In the genomic region with DNA sequence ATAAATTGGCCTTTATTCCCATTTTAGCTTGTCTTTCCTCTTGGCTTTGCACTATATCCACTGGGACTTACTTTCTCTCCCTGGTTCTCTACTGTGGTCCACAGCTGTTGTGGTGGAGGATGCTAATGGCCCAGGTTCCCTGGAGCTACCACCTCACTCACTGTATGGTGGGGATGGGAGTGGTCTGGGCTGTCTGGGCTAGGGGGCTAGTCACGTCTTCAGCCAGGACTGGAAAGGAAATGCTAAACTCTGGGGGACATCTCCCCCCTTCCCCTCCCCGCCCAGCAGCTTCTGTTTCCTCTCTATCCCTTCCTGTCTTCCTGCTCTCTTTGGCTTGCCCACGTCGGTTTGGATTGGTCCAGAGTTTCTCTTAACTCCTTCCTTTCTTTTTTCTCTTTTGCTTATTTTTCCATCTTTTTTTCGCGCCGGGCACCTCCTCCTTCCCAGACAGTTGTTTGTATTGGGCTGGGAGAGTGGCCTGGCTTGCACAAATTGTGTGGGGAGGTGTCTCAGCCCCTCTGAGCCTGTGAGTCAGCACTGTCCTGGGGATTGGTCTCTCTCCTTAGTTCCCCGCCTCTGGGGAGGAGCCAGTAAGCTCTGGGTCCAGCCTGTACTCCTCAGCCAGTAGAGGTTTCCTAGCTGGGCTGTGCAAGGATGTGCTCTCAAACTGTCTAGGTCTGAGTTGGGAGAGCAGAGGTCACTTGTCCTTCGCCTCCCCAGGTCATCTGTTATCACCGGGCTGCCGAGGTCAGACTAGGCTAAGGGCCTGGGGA, we compare ENCODE assay signal across 8 mouse cellular contexts. TPM values are rescaled to one million over a fixed set of nuclear protein-coding genes. Genes with fewer than 3 reads are reported as not detected.
DNase-seq lines count a peak whose midpoint lies in the region; ATAC-seq and TF ChIP-seq lines count a peak whose summit lies in the region.

No protein-coding gene starts in this region.

- TF ChIP-seq CTCF in intestine, postnatal 0 days (IDR thresholded peaks at IDR 0.05; ENCODE audit: low read depth), result no peak
- no peak for TF ChIP-seq CTCF in small intestine, adult 2 months (IDR thresholded peaks at IDR 0.05; ENCODE audit: extremely low read depth, insufficient read length, insufficient replicate concordance, low read depth, low read length)

- peak overlapping the region; percentile 77 for H3K4me2 ChIP-seq in embryonic facial prominence, embryonic 11.5 days (ENCODE audit: low read depth, low read length)
- peak overlapping the region; percentile 86 for H3K4me2 ChIP-seq in intestine, postnatal 0 days (replicated peaks; ENCODE audit: low read depth)

- peaks cover 5% of the 10 kb centered on the region for H3K4me1 ChIP-seq in embryonic facial prominence, embryonic 11.5 days (ENCODE audit: control insufficient read depth, insufficient read depth, low read length)
- H3K4me1 ChIP-seq in intestine, postnatal 0 days (replicated peaks; ENCODE audit: control insufficient read depth, insufficient read depth, low read length), result peaks cover 9% of the 10 kb centered on the region
- peaks cover 50% of the 10 kb centered on the region for H3K4me1 ChIP-seq in limb, embryonic 10.5 days
- peaks cover 64% of the 10 kb centered on the region for H3K4me1 ChIP-seq in midbrain, embryonic 10.5 days
- H3K4me1 ChIP-seq in small intestine, adult 2 months (ENCODE audit: control insufficient read depth, insufficient read depth, insufficient read length, low read length), result peaks cover 7% of the 10 kb centered on the region

- no peaks in the 10 kb centered on the region for H3K9me3 ChIP-seq in embryonic facial prominence, embryonic 11.5 days (replicated peaks; ENCODE audit: control insufficient read depth, low read length)
- no peaks in the 10 kb centered on the region for H3K9me3 ChIP-seq in intestine, postnatal 0 days (ENCODE audit: control insufficient read depth)
- no peaks in the 10 kb centered on the region for H3K9me3 ChIP-seq in limb, embryonic 10.5 days (replicated peaks)
- H3K9me3 ChIP-seq in midbrain, embryonic 10.5 days (replicated peaks), result no peaks in the 10 kb centered on the region

- peak overlapping the region; percentile 51 for H3K9ac ChIP-seq in embryonic facial prominence, embryonic 11.5 days (replicated peaks; ENCODE audit: low read length)
- H3K9ac ChIP-seq in intestine, postnatal 0 days (ENCODE audit: low read depth, low read length), result peak overlapping the region; percentile 60

- H3K27me3 ChIP-seq in embryonic facial prominence, embryonic 11.5 days (ENCODE audit: control insufficient read depth, insufficient read depth, low read length), result no peaks in the 10 kb centered on the region
- no peaks in the 10 kb centered on the region for H3K27me3 ChIP-seq in intestine, postnatal 0 days (replicated peaks; ENCODE audit: control insufficient read depth, insufficient read depth, low read length)
- no peaks in the 10 kb centered on the region for H3K27me3 ChIP-seq in limb, embryonic 10.5 days (ENCODE audit: low read depth, poor library complexity, severe bottlenecking)
- no peaks in the 10 kb centered on the region for H3K27me3 ChIP-seq in midbrain, embryonic 10.5 days (ENCODE audit: low read depth, poor library complexity, severe bottlenecking)
- H3K27me3 ChIP-seq in small intestine, adult 2 months (ENCODE audit: control insufficient read depth, insufficient read depth, low read length), result no peaks in the 10 kb centered on the region

- 2% methylated on average over 11 of the region's 11 CpGs for WGBS in embryonic facial prominence, embryonic 11.5 days
- 4% methylated on average over 11 of the region's 11 CpGs for WGBS in intestine, postnatal 0 days
- WGBS in limb, embryonic 10.5 days, result 3% methylated on average over 11 of the region's 11 CpGs
- WGBS in midbrain, embryonic 10.5 days, result 2% methylated on average over 11 of the region's 11 CpGs
- WGBS in small intestine, adult 2 months, result 30% methylated on average over 11 of the region's 11 CpGs

- DNase-seq in adrenal gland, postnatal 14 days, result peak; percentile 91
- DNase-seq in embryonic facial prominence, embryonic 11.5 days (ENCODE audit: low spot score), result peak; percentile 85
- peak; percentile 50 to 83 for DNase-seq in gastrocnemius, postnatal 4 days (ENCODE audit: low spot score in 2 of 2)
- peak; percentile 68 for DNase-seq in limb, embryonic 10.5 days (ENCODE audit: low spot score)
- peak; percentile 72 for DNase-seq in midbrain, embryonic 10.5 days (ENCODE audit: low spot score)
- no peak for DNase-seq in thymus, postnatal 4 days

- peak overlapping the region; percentile 60 for H3K27ac ChIP-seq in embryonic facial prominence, embryonic 11.5 days (replicated peaks; ENCODE audit: low read depth, low read length)
- H3K27ac ChIP-seq in intestine, postnatal 0 days (ENCODE audit: low read depth, low read length), result peak overlapping the region; percentile 62
- peak overlapping the region; percentile 87 for H3K27ac ChIP-seq in limb, embryonic 10.5 days
- H3K27ac ChIP-seq in midbrain, embryonic 10.5 days (replicated peaks), result peak overlapping the region; percentile 85
- H3K27ac ChIP-seq in small intestine, adult 2 months (ENCODE audit: insufficient read depth, low read depth, low read length), result peak overlapping the region; percentile 64

- TF ChIP-seq POLR2A in small intestine, adult 2 months (IDR thresholded peaks at IDR 0.05; ENCODE audit: low read depth, low read length), result peak; percentile 45; the same call in 1 of the 2 replicates

- peak overlapping the region; percentile 41 for H3K4me3 ChIP-seq in embryonic facial prominence, embryonic 11.5 days (ENCODE audit: low read depth, low read length)
- peak overlapping the region; percentile 47 for H3K4me3 ChIP-seq in intestine, postnatal 0 days (ENCODE audit: low read depth, low read length)
- peak overlapping the region; percentile 55 for H3K4me3 ChIP-seq in limb, embryonic 10.5 days
- peak overlapping the region; percentile 57 for H3K4me3 ChIP-seq in midbrain, embryonic 10.5 days
- H3K4me3 ChIP-seq in small intestine, adult 2 months (ENCODE audit: low read depth, low read length), result peak overlapping the region; percentile 52

- peaks cover 6% of the 10 kb centered on the region for H3K36me3 ChIP-seq in embryonic facial prominence, embryonic 11.5 days (replicated peaks; ENCODE audit: control insufficient read depth, insufficient read depth, low read depth, low read length)
- H3K36me3 ChIP-seq in intestine, postnatal 0 days (ENCODE audit: control insufficient read depth, insufficient read depth), result peaks cover 23% of the 10 kb centered on the region
- peaks cover 46% of the 10 kb centered on the region for H3K36me3 ChIP-seq in limb, embryonic 10.5 days
- H3K36me3 ChIP-seq in midbrain, embryonic 10.5 days, result peaks cover 37% of the 10 kb centered on the region
- H3K36me3 ChIP-seq in small intestine, adult 2 months (ENCODE audit: control insufficient read depth, insufficient read depth, low read length), result peaks cover 23% of the 10 kb centered on the region

- ATAC-seq in embryonic facial prominence, embryonic 11.5 days (replicated peaks; ENCODE audit: insufficient number of reproducible peaks, low FRiP score, low TSS enrichment, low read depth), result peak; percentile 72
- peak; percentile 29 for ATAC-seq in intestine, postnatal 0 days

RNA-seq across cellular contexts. Expression of a gene that starts 2.9 kb away (rescaled TPM):
- 80.5 and 94.6 TPM in 2 replicates for total RNA-seq in adrenal gland, postnatal 14 days (2021)
- 43.6 and 53.0 TPM in 2 replicates for polyA plus RNA-seq in embryonic facial prominence, embryonic 11.5 days (2014; fragmentation: Nextera tagmentation; extraction: Ambion mirVana)
- 10 to 100 TPM; 73.1 to 80.6 TPM for total RNA-seq in gastrocnemius, postnatal 4 days (2021)
- polyA plus RNA-seq in intestine, postnatal 0 days (2015; fragmentation: Nextera tagmentation; extraction: Ambion mirVana), result 43.4 and 48.6 TPM in 2 replicates
- polyA plus RNA-seq in limb, embryonic 10.5 days (2016; fragmentation: Nextera tagmentation; extraction: Ambion mirVana), result 82.6 and 96.2 TPM in 2 replicates
- 51.8 TPM in 2 replicates for polyA plus RNA-seq in midbrain, embryonic 10.5 days (2016; fragmentation: Nextera tagmentation; extraction: Ambion mirVana)
- 33.6 and 63.5 TPM in 2 replicates for polyA plus RNA-seq in small intestine, adult 2 months (2012; rRNA removed)

RNA-seq across cellular contexts. Expression of a gene that starts 3.0 kb away (rescaled TPM):
- total RNA-seq in adrenal gland, postnatal 14 days (2021), result 34.9 and 38.0 TPM in 2 replicates
- 648 and 668 TPM in 2 replicates for polyA plus RNA-seq in embryonic facial prominence, embryonic 11.5 days (2014; fragmentation: Nextera tagmentation; extraction: Ambion mirVana)
- total RNA-seq in gastrocnemius, postnatal 4 days (2021), result 10 to 100 TPM; 35.7 to 44.5 TPM
- polyA plus RNA-seq in intestine, postnatal 0 days (2015; fragmentation: Nextera tagmentation; extraction: Ambion mirVana), result 106 and 118 TPM in 2 replicates
- 898 and 922 TPM in 2 replicates for polyA plus RNA-seq in limb, embryonic 10.5 days (2016; fragmentation: Nextera tagmentation; extraction: Ambion mirVana)
- 540 and 645 TPM in 2 replicates for polyA plus RNA-seq in midbrain, embryonic 10.5 days (2016; fragmentation: Nextera tagmentation; extraction: Ambion mirVana)
- polyA plus RNA-seq in small intestine, adult 2 months (2012; rRNA removed), result 6.2 and 13.7 TPM in 2 replicates

RNA-seq across cellular contexts. Expression of a gene that starts 8.8 kb away (rescaled TPM):
- 36.4 and 48.3 TPM in 2 replicates for total RNA-seq in adrenal gland, postnatal 14 days (2021)
- 55.8 and 56.5 TPM in 2 replicates for polyA plus RNA-seq in embryonic facial prominence, embryonic 11.5 days (2014; fragmentation: Nextera tagmentation; extraction: Ambion mirVana)
- 10 to 100 TPM; 31.9 to 35.0 TPM for total RNA-seq in gastrocnemius, postnatal 4 days (2021)
- polyA plus RNA-seq in intestine, postnatal 0 days (2015; fragmentation: Nextera tagmentation; extraction: Ambion mirVana), result 17.1 and 17.5 TPM in 2 replicates
- 50.7 and 53.5 TPM in 2 replicates for polyA plus RNA-seq in limb, embryonic 10.5 days (2016; fragmentation: Nextera tagmentation; extraction: Ambion mirVana)
- polyA plus RNA-seq in midbrain, embryonic 10.5 days (2016; fragmentation: Nextera tagmentation; extraction: Ambion mirVana), result 41.9 and 43.3 TPM in 2 replicates
- 61.7 and 87.5 TPM in 2 replicates for polyA plus RNA-seq in small intestine, adult 2 months (2012; rRNA removed)

RNA-seq across cellular contexts. Expression of a gene that starts 9.5 kb away (rescaled TPM):
- total RNA-seq in adrenal gland, postnatal 14 days (2021), result 42.2 and 43.8 TPM in 2 replicates
- 23.8 and 24.4 TPM in 2 replicates for polyA plus RNA-seq in embryonic facial prominence, embryonic 11.5 days (2014; fragmentation: Nextera tagmentation; extraction: Ambion mirVana)
- 10 to 100 TPM; 21.9 to 27.2 TPM for total RNA-seq in gastrocnemius, postnatal 4 days (2021)
- 29.2 and 32.1 TPM in 2 replicates for polyA plus RNA-seq in intestine, postnatal 0 days (2015; fragmentation: Nextera tagmentation; extraction: Ambion mirVana)
- polyA plus RNA-seq in limb, embryonic 10.5 days (2016; fragmentation: Nextera tagmentation; extraction: Ambion mirVana), result 22.2 and 26.1 TPM in 2 replicates
- 27.9 and 34.2 TPM in 2 replicates for polyA plus RNA-seq in midbrain, embryonic 10.5 days (2016; fragmentation: Nextera tagmentation; extraction: Ambion mirVana)
- polyA plus RNA-seq in small intestine, adult 2 months (2012; rRNA removed), result 22.1 and 36.1 TPM in 2 replicates

RNA-seq across cellular contexts. Expression of a gene that starts 15.3 kb away (rescaled TPM):
- 43.9 and 48.7 TPM in 2 replicates for total RNA-seq in adrenal gland, postnatal 14 days (2021)
- 9.1 and 10.8 TPM in 2 replicates for polyA plus RNA-seq in embryonic facial prominence, embryonic 11.5 days (2014; fragmentation: Nextera tagmentation; extraction: Ambion mirVana)
- 100 to 1,000 TPM; 193 to 208 TPM for total RNA-seq in gastrocnemius, postnatal 4 days (2021)
- polyA plus RNA-seq in intestine, postnatal 0 days (2015; fragmentation: Nextera tagmentation; extraction: Ambion mirVana), result 52.2 and 55.8 TPM in 2 replicates
- 13.0 and 19.2 TPM in 2 replicates for polyA plus RNA-seq in limb, embryonic 10.5 days (2016; fragmentation: Nextera tagmentation; extraction: Ambion mirVana)
- 18.6 and 19.9 TPM in 2 replicates for polyA plus RNA-seq in midbrain, embryonic 10.5 days (2016; fragmentation: Nextera tagmentation; extraction: Ambion mirVana)
- 26.8 and 36.5 TPM in 2 replicates for polyA plus RNA-seq in small intestine, adult 2 months (2012; rRNA removed)
